Mouse (Mus musculus) layer of hippocampus, postnatal 10 days (tissue): Measurements from ENCODE around the gene Znrf3. TPM values are rescaled to one million over a fixed set of nuclear protein-coding genes. Genes with fewer than 3 reads are reported as not detected.
A peak's percentile ranks its signal among the peaks of the same experiment; 100 is the strongest.
"Not testable (repeated sequence)": the region's sequence is repeated elsewhere in the genome, so short reads cannot be mapped to it uniquely, and the experiment has no call there.

Experiments
- DNase-seq, 2 experiments: peaks; one replicate each; pipeline ENCODE4 v3.0.0; 2021; ENCODE audit warnings: low spot score in 2 of 2
- long read RNA-seq: library from polyadenylated mRNA; stranded (forward); transcript quantifications from one replicate; pipeline ENCODE4 v2.0.0, GENCODE M21; 2023
- total RNA-seq, 2 experiments: library from RNA; stranded (reverse); gene quantifications; 2 replicates each; pipeline ENCODE4 v1.2.3; 2021

Gene Znrf3
- total RNA-seq, result 10 to 100 TPM; 20.7 to 21.4 TPM
- long read RNA-seq, partial matches to known transcripts, result 0 of 2 reads
- long read RNA-seq, other reads (novel, unspliced or antisense), result 1 of 2 reads

GRCm38 (mm10) chr11:5444599-5445451, at the start of gene Znrf3:
Znrf3 (minus strand) TSS chr11:5444847.
- DNase-seq, result peak; percentile 98

- no peak for DNase-seq
Measured at GRCm38 (mm10) chr11:5493869-5494268, 49.2 kb upstream of the Znrf3 start.

GRCm38 (mm10) chr11:5491912-5492311, 47.3 kb upstream of the Znrf3 start:
- no peak for DNase-seq

GRCm38 (mm10) chr11:5490989-5491656, 46.5 kb upstream of the Znrf3 start:
- DNase-seq, result no peak

- DNase-seq, result not testable (repeated sequence)
Measured at GRCm38 (mm10) chr11:5489433-5489832, 44.8 kb upstream of the Znrf3 start.

- peak; percentile 88 to 90 for DNase-seq
Measured at GRCm38 (mm10) chr11:5485193-5486011, 40.8 kb upstream of the Znrf3 start.

GRCm38 (mm10) chr11:5482581-5482980, 37.9 kb upstream of the Znrf3 start:
- DNase-seq, result no peak

- DNase-seq, result no peak
Measured at GRCm38 (mm10) chr11:5478831-5479230, 34.2 kb upstream of the Znrf3 start.

- DNase-seq, result no peak
Measured at GRCm38 (mm10) chr11:5478193-5478592, 33.5 kb upstream of the Znrf3 start.

- DNase-seq, result no peak
Measured at GRCm38 (mm10) chr11:5476806-5477205, 32.2 kb upstream of the Znrf3 start.

- not testable (repeated sequence) for DNase-seq
Measured at GRCm38 (mm10) chr11:5475556-5476118, 31.0 kb upstream of the Znrf3 start.

GRCm38 (mm10) chr11:5474130-5474529, 29.5 kb upstream of the Znrf3 start:
- DNase-seq, result peak; percentile 73 to 76

GRCm38 (mm10) chr11:5470055-5470454, 25.4 kb upstream of the Znrf3 start:
- DNase-seq, result peak; percentile 18 to 34

- DNase-seq, result peak; percentile 59 to 65
Measured at GRCm38 (mm10) chr11:5469084-5469483, 24.4 kb upstream of the Znrf3 start.

- DNase-seq, result no peak
Measured at GRCm38 (mm10) chr11:5468471-5468870, 23.8 kb upstream of the Znrf3 start.

- DNase-seq, result no peak
Measured at GRCm38 (mm10) chr11:5451923-5452322, 7.3 kb upstream of the Znrf3 start.

GRCm38 (mm10) chr11:5451341-5451740, 6.7 kb upstream of the Znrf3 start:
- no peak for DNase-seq

GRCm38 (mm10) chr11:5450701-5451100, 6.1 kb upstream of the Znrf3 start:
- DNase-seq, result no peak

- no peak for DNase-seq
Measured at GRCm38 (mm10) chr11:5445452-5445953, 856 bp upstream of the Znrf3 start.

- peak; percentile 34 to 57 for DNase-seq
Measured at GRCm38 (mm10) chr11:5444234-5444598, 431 bp downstream of the Znrf3 start.
